Mouse (Mus musculus): ENCODE measurements around the gene Dnmt3c. TPM values are rescaled to one million over a fixed set of nuclear protein-coding genes. Genes with fewer than 3 reads are reported as not detected.

Dnmt3c gene
- polyA plus RNA-seq, 1 experiment = 0.07 TPM

DNA sequence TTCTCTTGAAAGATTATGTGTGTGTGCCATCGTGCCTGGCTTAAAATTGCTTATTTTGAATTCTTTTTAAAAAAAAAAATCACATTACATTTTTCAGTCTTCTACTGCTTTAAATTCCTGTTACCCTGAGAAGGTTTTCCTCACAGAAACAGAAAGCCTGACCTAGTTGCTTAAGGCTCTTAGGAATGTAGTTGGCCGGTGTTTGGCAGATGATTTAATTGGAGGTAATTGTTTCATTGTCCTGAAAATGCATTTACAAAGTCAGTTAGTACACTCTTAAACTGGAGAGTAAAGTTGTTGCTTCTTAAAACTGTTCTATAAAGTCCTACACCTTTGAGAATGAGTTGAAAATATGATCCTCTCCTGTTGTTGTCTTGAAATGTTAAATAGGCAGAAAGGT lies 72.4 kb downstream of the Dnmt3c start:
- no peak for TF ChIP-seq POLR2A (IDR thresholded peaks at IDR 0.05; ENCODE audit: low read depth, low read length)
- TF ChIP-seq CTCF (IDR thresholded peaks at IDR 0.05; ENCODE audit: extremely low read depth, insufficient read depth, insufficient read length, insufficient replicate concordance) = no peak
- H3K27ac ChIP-seq (ENCODE audit: insufficient read depth, low read length) = no peak overlapping the region

DNA sequence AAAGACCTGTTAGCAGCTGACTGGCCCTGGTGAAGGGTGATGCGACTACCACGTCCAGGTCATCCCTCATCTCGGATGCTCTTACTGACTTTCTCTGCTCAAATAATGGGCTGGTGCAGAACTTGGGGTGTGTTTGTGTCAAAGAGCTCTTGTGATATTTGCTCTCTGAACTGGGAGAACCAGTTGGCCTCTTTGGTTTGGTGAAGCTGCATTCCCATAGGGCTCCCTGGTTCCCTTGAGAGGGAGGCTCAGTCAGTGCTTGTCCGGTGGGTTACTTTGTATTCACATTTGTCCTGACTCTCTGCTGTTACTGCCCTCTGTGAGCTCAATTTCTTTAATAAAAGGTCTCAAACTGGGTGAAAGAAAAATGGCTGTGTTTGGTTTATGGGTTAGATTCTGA lies 76.5 kb downstream of the Dnmt3c start:
- no peaks in the 10 kb centered on the region for H3K27me3 ChIP-seq (ENCODE audit: control insufficient read depth, insufficient read depth, low read length)
- WGBS = 98% methylated on average over 4 of the region's 4 CpGs
- TF ChIP-seq CTCF (IDR thresholded peaks at IDR 0.05; ENCODE audit: extremely low read depth, insufficient read depth, insufficient read length, insufficient replicate concordance) (no peak), POLR2A (IDR thresholded peaks at IDR 0.05; ENCODE audit: low read depth, low read length) (no peak)
- H3K27ac ChIP-seq (ENCODE audit: insufficient read depth, low read length) = no peak overlapping the region
- no peaks in the 10 kb centered on the region for H3K4me1 ChIP-seq (ENCODE audit: control insufficient read depth, insufficient read depth, insufficient read length)
- no peak overlapping the region for H3K4me3 ChIP-seq (ENCODE audit: extremely low read depth, insufficient read depth, insufficient read length)
- H3K36me3 ChIP-seq (ENCODE audit: control insufficient read depth, insufficient read depth, low read length) = peaks cover 8% of the 10 kb centered on the region
- DNase-seq (ENCODE audit: low read depth in 1 of 2, low spot score in 2 of 2) = no peak

More for the DNA sequence above, 72.4 kb downstream of the Dnmt3c start:
- WGBS = 91% methylated on average over 2 of the region's 2 CpGs
- Histone ChIP-seq H3K27me3 (ENCODE audit: control insufficient read depth, insufficient read depth, low read length) (no peaks in the 10 kb centered on the region), H3K4me3 (ENCODE audit: extremely low read depth, insufficient read depth, insufficient read length) (no peak overlapping the region), H3K4me1 (ENCODE audit: control insufficient read depth, insufficient read depth, insufficient read length) (no peaks in the 10 kb centered on the region), H3K36me3 (ENCODE audit: control insufficient read depth, insufficient read depth, low read length) (peaks cover 27% of the 10 kb centered on the region)
- DNase-seq (ENCODE audit: low read depth in 1 of 2, low spot score in 2 of 2) = no peak

GRCm38 (mm10) chr2:153775472-153775871 lies 79.0 kb downstream of the Dnmt3c start:
- no peak for DNase-seq (ENCODE audit: low read depth in 1 of 2, low spot score in 2 of 2)
- Histone ChIP-seq H3K36me3 (ENCODE audit: control insufficient read depth, insufficient read depth, low read length) (peaks cover 5% of the 10 kb centered on the region), H3K4me3 (ENCODE audit: extremely low read depth, insufficient read depth, insufficient read length) (no peak overlapping the region), H3K27me3 (ENCODE audit: control insufficient read depth, insufficient read depth, low read length) (no peaks in the 10 kb centered on the region), H3K4me1 (ENCODE audit: control insufficient read depth, insufficient read depth, insufficient read length) (no peaks in the 10 kb centered on the region; the same call in 1 of the 2 replicates), H3K27ac (ENCODE audit: insufficient read depth, low read length) (no peak overlapping the region)
- TF ChIP-seq POLR2A (IDR thresholded peaks at IDR 0.05; ENCODE audit: low read depth, low read length) (no peak), CTCF (IDR thresholded peaks at IDR 0.05; ENCODE audit: extremely low read depth, insufficient read depth, insufficient read length, insufficient replicate concordance) (no peak)
- 96% methylated on average over 4 of the region's 4 CpGs for WGBS

DNA sequence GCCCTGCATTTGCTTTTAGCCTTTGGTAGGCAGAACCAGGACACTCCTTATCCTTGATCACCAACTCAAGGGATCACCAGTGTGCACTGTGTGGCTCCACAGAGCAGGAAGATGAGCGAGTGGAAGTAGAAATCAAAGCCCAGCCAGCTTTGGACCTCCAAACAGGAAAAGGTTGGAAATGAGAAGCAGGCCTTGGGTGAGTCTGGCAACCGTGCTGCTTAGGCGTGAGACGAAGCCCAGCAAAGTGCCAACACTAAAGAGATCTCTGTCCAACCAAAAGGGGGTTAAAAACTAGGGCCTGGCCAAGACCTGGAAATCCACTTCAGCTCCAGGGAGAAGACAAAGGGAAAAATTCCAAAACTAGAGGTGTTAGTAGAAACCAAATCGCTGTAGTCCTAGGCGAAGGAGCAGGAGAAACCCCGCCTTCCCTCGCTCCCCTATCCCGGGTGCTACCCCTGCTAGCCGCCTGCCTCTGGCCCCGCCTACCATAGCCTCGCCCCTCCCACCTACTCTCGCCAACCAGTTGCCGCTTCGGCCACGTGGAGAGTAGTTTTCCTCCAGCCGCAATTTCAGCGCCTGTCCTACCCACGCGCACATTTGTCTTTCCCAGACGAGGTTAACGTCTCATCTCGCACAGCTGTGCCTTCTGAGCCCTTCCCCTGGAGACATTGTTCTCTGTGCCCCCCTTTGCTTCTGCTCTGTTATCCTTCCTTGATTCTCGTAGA lies 82.3 kb downstream of the Dnmt3c start:
- WGBS = 8% methylated on average over 23 of the region's 24 CpGs
- DNase-seq (ENCODE audit: low read depth in 1 of 2, low spot score in 2 of 2) = peak; percentile 27 to 80
- no peaks in the 10 kb centered on the region for H3K36me3 ChIP-seq (ENCODE audit: control insufficient read depth, insufficient read depth, low read length)
- H3K27me3 ChIP-seq (ENCODE audit: control insufficient read depth, insufficient read depth, low read length) = no peaks in the 10 kb centered on the region
- H3K27ac ChIP-seq (ENCODE audit: insufficient read depth, low read length) = peak overlapping the region; percentile 57
- H3K4me1 ChIP-seq (ENCODE audit: control insufficient read depth, insufficient read depth, insufficient read length) = no peaks in the 10 kb centered on the region; the same call in 1 of the 2 replicates
- peak overlapping the region; percentile 61 for H3K4me3 ChIP-seq (ENCODE audit: extremely low read depth, insufficient read depth, insufficient read length)
- TF ChIP-seq CTCF (IDR thresholded peaks at IDR 0.05; ENCODE audit: extremely low read depth, insufficient read depth, insufficient read length, insufficient replicate concordance) (no peak), POLR2A (IDR thresholded peaks at IDR 0.05; ENCODE audit: low read depth, low read length) (no peak)

Other genes starting within 250 kb of the Dnmt3c start
- gene 4930404H24Rik, start 203.9 kb upstream of the Dnmt3c start, polyA plus RNA-seq (2012; rRNA removed) = not detected in 2 replicates
- 2.5 TPM in 2 replicates for gene Nol4l, start 166.7 kb upstream of the Dnmt3c start, polyA plus RNA-seq (2012; rRNA removed)
- 13.2 and 15.3 TPM in 2 replicates for gene Commd7, start 63.9 kb upstream of the Dnmt3c start, polyA plus RNA-seq (2012; rRNA removed)
- 2.4 and 2.9 TPM in 2 replicates for gene Dnmt3b, start 47.2 kb upstream of the Dnmt3c start, polyA plus RNA-seq (2012; rRNA removed)
- 5.0 and 5.1 TPM in 2 replicates for gene Mapre1, start 44.6 kb downstream of the Dnmt3c start, polyA plus RNA-seq (2012; rRNA removed)
- gene Efcab8, start 83.3 kb downstream of the Dnmt3c start, polyA plus RNA-seq (2012; rRNA removed) = 0.22 and 0.26 TPM in 2 replicates
- gene Sun5, start 174.4 kb downstream of the Dnmt3c start, polyA plus RNA-seq (2012; rRNA removed) = not detected in 2 replicates
- gene Bpifb2, start 178.4 kb downstream of the Dnmt3c start, polyA plus RNA-seq (2012; rRNA removed) = 0.20 and 0.25 TPM in 2 replicates
- not detected in 2 replicates for gene Bpifb6, start 203.7 kb downstream of the Dnmt3c start, polyA plus RNA-seq (2012; rRNA removed)
- 0.16 and 0.68 TPM in 2 replicates for gene Bpifb3, start 221.6 kb downstream of the Dnmt3c start, polyA plus RNA-seq (2012; rRNA removed)
- gene Bpifb4, start 241.6 kb downstream of the Dnmt3c start, polyA plus RNA-seq (2012; rRNA removed) = not detected in 2 replicates

All from spleen, adult 2 months (tissue).